Mouse (Mus musculus) MEL-GATA-1-ER (cell line): Measurements from ENCODE around the gene Zbtb3.

Experiments
- DNase-seq: peaks from one replicate; pipeline ENCODE4 v3.0.0-alpha.2; 2012; ENCODE audit warnings: low read depth; ENCODE audit errors: extremely low read depth

Zbtb3 gene

DNA sequence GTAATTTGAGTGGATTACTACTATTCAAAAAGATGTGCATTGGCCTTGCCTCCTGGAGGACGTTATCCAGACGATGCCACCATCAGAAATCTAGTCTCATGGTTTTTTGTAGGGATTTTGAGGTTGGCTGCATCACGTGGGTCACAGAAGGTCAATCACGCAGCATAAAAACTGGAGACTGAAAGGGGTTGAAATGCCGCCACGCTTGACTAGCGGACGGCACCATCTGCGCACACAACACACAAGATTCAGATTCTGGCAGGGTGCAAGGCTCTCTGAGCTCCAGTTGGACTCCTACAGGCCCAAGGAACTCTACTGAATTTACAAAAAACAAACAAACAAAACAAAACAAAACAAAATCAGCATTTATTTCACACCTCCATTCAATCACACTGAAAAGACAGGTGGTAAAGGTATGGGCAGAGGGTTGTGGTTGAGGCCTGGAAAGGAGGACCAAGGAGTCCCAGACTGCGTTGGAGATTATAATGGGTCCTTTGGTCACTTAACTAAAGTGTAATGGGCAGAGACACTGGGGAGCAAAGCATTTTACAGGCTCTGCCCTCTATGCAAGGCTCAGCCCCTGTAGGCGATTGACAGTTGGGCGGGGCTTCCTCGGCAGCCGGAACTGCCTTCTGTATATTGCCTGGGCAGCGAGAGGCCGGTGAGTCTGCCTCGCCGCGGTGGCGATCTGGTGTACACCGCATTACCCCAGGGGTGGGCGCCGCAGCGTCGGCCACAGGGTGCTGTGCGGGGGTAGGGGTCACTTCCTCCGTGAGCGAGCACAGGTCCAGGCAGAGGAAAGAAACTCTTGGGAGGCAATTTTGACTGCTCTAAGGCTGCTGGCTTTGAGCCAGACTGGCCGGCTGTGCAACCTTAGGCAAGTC lies 37.8 kb downstream of the Zbtb3 start:
- no peak for DNase-seq

DNA sequence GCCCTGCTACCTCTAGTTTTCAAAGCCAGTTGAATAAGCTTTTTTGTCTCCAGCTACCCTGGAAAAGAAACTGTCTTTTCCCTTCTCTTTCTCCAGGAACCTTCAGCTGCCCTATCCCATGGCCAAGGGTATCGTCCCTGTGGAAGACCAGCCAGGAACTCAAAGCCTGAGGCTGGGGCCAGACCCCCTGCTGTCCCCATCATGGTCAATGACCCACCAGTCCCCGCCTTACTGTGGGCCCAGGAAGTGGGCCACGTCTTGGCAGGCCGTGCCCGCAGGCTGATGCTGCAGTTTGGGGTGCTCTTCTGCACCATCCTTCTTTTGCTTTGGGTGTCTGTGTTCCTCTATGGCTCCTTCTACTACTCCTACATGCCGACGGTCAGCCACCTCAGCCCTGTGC lies 38.7 kb downstream of the Zbtb3 start:
- no peak for DNase-seq

DNA sequence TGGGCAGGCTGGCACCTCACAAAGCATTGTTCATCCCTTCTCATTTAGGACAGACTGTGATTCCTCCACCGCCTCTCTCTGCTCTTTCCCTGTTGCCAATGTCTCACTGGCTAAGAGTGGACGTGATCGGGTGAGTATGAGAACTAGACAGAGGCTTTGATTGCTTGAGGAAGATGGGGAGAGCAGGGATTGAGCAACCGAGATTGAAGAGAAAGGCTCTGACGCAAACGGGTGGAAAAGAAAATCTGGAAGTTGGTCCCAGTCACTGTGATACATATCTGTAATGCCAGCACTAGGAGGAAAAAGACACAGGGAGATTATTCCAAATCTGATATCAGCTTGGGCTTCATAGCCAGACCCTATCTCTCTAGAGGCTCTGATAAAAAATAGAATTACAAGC lies 40.6 kb downstream of the Zbtb3 start:
- no peak for DNase-seq

DNA sequence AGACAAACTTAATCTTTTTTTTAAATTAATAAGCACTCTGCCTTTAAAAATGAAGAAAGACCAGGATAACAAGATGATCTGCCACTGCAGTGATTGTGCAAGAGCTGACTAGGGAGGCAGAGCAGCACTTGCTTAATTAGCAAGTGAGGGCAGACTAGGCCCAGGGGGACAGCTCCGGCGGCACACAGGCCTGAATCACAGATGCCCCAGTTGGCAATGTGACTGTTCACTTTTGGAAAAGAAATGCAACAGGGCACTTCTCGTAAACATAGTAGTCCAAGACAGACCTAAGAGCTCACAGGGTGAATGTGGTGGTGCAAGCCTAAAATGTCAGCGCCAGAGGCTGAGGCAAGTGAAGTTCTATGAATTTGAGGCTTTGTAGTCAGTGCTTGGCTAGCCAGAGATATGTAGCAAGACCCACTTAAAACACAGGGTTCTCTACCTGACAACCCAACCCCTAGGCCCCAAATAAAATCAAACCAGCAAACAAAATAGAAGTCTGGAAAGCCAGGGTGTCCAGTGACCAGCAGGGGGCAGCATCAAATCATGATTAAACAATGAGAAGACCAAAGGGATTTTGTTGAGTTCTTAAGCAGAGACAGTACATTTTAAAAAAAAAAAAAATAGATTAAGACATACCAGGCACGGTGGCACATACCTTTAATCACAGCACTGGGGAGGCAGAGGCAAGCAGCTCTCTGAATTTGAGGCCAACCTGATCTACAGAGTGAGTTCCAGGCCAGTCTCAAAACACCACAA lies 42.2 kb downstream of the Zbtb3 start:
- DNase-seq = no peak

DNA sequence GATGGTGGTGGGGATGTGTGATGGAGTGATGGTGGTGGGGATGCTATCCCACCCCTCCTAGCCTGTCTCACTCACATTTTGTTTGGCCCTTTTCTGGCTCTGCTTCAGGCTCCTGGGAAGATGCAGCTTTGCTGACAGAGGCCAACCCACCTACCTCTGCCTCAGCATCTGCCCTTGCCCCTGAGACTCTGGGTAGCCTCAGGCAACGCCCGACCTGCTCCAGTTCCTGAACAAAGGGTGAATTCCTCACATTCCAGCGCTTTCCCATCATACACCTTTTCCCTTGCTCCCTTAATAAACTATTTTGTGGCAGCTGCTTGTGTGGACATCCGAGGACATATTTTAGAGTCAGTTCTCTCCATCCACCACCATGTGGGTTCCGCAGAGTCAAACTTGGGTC lies 46.0 kb downstream of the Zbtb3 start:
- DNase-seq = no peak

DNA sequence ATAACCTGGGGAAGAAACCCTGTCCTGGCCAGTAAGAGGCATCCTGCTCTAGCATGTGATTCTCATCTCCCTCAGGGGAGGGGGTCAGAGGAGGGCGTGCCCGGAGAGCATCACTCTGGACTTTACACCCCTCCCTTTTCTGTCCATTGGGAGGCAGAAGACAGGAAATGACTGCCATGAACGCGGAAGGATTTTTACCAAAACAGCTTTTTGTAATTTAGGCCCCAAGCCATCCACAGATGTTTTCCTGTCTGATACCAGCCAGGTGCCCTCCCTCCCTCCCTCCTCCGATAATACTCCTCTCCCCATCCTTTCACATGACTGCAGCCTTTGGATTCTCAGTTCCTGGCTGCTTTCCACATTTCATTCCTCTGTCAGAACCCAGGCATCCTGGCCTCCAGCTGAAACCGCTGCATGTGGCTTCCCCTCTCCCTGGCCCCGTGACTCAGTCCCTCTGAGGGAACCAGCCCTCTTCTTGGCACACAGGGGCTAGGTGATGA lies 48.1 kb downstream of the Zbtb3 start, which contains the start of gene Lrrn4cl:
Lrrn4cl (plus strand) TSS at position 367 of the 500 bp plus-strand sequence.
- no peak for DNase-seq

DNA sequence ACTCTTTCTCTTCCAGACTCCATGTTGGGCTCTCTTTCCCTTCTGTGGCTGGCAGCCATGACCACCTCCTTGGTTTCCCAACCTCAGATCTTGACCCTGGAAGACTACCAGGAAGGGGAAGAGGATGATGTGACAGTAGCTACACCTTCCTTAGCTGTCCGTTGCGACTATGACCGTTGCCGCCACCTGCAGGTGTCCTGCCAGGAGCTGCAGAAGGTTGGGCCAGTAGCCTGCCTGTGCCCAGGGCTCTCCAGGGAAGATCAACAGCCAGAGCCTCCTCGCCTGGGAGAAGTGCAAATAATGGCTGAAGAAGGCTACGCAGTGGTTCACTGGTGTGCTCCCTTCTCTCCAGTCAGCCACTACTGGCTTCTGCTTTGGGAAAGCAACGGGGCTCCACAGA lies 49.3 kb downstream of the Zbtb3 start:
- DNase-seq = no peak

DNA sequence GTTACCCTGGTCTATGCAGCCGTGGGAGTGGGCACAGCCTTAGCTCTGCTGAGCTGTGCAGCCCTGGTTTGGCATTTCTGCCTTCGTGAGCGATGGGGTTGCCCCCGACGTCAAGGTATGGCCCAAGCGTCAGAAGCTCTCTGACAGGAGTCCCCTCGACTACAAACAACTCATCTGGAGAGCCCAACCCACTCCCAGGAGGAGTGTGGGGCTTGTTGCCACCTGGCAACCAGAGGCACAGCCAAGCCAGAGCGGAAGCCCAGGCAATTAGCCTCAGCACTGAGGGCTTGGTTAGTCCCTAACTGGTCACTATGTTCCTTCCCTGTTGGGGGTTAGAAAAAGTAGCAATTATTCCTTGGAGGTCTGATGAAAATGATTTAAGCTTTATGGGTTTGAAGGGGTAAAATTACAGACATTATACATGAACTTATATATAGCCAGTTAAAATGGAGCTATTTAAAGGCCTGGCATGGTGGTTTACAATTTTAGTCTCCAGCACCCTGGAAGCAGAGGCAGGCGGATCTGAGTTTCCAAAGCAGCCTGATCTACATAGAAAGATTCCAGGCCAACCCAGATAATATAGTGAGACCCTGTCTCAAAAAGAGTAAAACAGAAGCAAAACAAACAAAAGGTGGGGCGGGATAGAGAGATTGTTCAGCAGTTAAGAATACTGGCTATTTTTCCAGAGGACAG lies 50.0 kb downstream of the Zbtb3 start:
- DNase-seq = no peak

DNA sequence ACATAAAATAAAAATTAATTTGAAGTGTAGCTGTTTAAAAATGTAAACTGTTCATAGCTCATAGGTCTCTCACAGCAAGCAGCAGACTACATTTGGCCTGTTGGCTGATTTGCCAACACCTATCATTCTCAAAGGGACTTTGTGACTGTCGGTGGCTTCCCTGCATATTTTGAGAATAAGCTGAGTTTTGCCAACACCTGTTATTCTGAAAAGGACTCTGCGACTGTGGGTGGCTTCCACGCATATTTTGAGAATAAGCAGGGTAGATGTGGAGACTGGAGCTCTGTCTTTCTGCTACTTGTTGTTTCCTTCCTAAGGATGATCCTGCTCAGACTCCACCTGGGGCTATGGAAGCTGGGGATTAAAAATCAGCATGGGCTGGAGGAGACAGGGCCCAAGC lies 50.8 kb downstream of the Zbtb3 start:
- no peak for DNase-seq
